Mouse (Mus musculus): ENCODE measurements around the gene Gfap.
A peak's percentile ranks its signal among the peaks of the same experiment; 100 is the strongest.

GRCm38 (mm10) chr11:102925351-102925717 lies 24.6 kb upstream of the Gfap start:
- TF ChIP-seq CTCF (conservative IDR thresholded peaks at IDR 0.05 in 1 of 2, IDR thresholded peaks at IDR 0.05 in 1 of 2; ENCODE audit: low read depth in 2 of 2, low read length in 2 of 2) (peak in 1 of 2 experiments; percentile 75; a peak in 3 of 4 replicates), TBP (conservative IDR thresholded peaks at IDR 0.05; ENCODE audit: low read depth, low read length) (no peak), ZMIZ1 (IDR thresholded peaks at IDR 0.05; ENCODE audit: low read depth, low read length) (no peak; the same call in 1 of the 2 replicates), POLR2A (IDR thresholded peaks at IDR 0.05; ENCODE audit: low read depth, low read length) (no peak), MAFK (IDR thresholded peaks at IDR 0.05; ENCODE audit: insufficient replicate concordance, low read length) (0 out of 2 replicates have a peak, but pooled peaks have one; percentile 49), EP300 (IDR thresholded peaks at IDR 0.05; ENCODE audit: low read length) (no peak), CHD1 (IDR thresholded peaks at IDR 0.05; ENCODE audit: low read depth, low read length) (no peak; the same call in 1 of the 2 replicates), ELF1 (IDR thresholded peaks at IDR 0.05; ENCODE audit: low read depth, low read length) (no peak)

All from CH12.LX (cell line).